Mouse (Mus musculus) heart, adult 2 months (tissue): Measurements from ENCODE around the gene Sulf2. TPM values are rescaled to one million over a fixed set of nuclear protein-coding genes. Genes with fewer than 3 reads are reported as not detected.
A peak's percentile ranks its signal among the peaks of the same experiment; 100 is the strongest.

Source experiments
- DNase-seq, 2 experiments: peaks; one replicate each; pipeline ENCODE4 v3.0.0; 2021
- H3K27ac ChIP-seq: fragments of 200-600 bp; 2 replicates; pipeline ENCODE4 v1.8.1; 2022
- H3K27me3 ChIP-seq: fragments of 200-500 bp; 2 replicates; pipeline ENCODE4 v1.6.1; 2012; ENCODE audit warnings: mild to moderate bottlenecking, low read length, inconsistent platforms, mixed read lengths; ENCODE audit not compliant: control insufficient read depth, insufficient read depth
- H3K36me3 ChIP-seq: fragments of 200-500 bp; 2 replicates; pipeline ENCODE4 v1.6.1; 2012; ENCODE audit warnings: low read length, inconsistent platforms; ENCODE audit not compliant: control insufficient read depth, insufficient read depth
- H3K4me1 ChIP-seq: fragments of 200-500 bp; 2 replicates; pipeline ENCODE4 v1.6.1; 2011; ENCODE audit warnings: low read length; ENCODE audit not compliant: control insufficient read depth, insufficient read depth
- H3K4me3 ChIP-seq: fragments of 200-600 bp; 2 replicates; pipeline ENCODE4 v1.8.1; 2022
- H3K79me2 ChIP-seq: fragments of 200-500 bp; replicated peaks from 2 replicates; pipeline ENCODE4 v1.6.1; 2012; ENCODE audit warnings: mild to moderate bottlenecking, inconsistent platforms, low read length, moderate library complexity, mixed read lengths; ENCODE audit not compliant: control insufficient read depth, insufficient read depth
- H3K9ac ChIP-seq: fragments of 200-500 bp; 2 replicates; pipeline ENCODE4 v1.6.1; 2012; ENCODE audit warnings: low read depth, mild to moderate bottlenecking, control low read depth, inconsistent platforms, low read length, mixed read lengths
- CTCF ChIP-seq: fragments of 200-600 bp; IDR thresholded peaks from 2 replicates; pipeline ENCODE4 v1.8.1; 2022; ENCODE audit warnings: antibody characterized with exemption, mild to moderate bottlenecking, moderate library complexity
- EP300 ChIP-seq: fragments of 200-500 bp; IDR thresholded peaks from 2 replicates; pipeline ENCODE4 v1.6.1; 2011; ENCODE audit warnings: low read depth, low read length, control low read depth; ENCODE audit not compliant: insufficient read depth
- POLR2A ChIP-seq: fragments of 200-500 bp; IDR thresholded peaks from 2 replicates; pipeline ENCODE4 v1.6.1; 2011; ENCODE audit warnings: mild to moderate bottlenecking, low read depth, low read length, control low read depth; ENCODE audit not compliant: insufficient read depth
- WGBS: fragments of 180-500 bp; shearing (Covaris S2); methylation state at CpG from one replicate; pipeline ENCODE4 v1.1.7; 2018; 5-methylcytosine and 5-hydroxymethylcytosine counted together
- intact Hi-C: fragments of 180-260 bp; cut with DNase I; formaldehyde crosslinking; loops from one replicate; pipeline ENCODE4 v1.15.1; 2025
- polyA plus RNA-seq: library from polyadenylated mRNA; depleted of rRNA; stranded (reverse); fragments of >200 nt; gene quantifications from 2 replicates; pipeline ENCODE4 v1.2.3, GENCODE M21; 2012
- total RNA-seq, 2 experiments: library from RNA; stranded (reverse); gene quantifications; 2 replicates each; pipeline ENCODE4 v1.2.3; 2021

Sulf2 gene
- total and polyA plus RNA-seq, 3 experiments = 38.5 to 51.0 (median 43.9) TPM

GRCm38 (mm10) chr2:166153891-166154711 is 1.4 kb downstream of the Sulf2 start:
- Histone ChIP-seq H3K36me3 (no peaks in the 10 kb centered on the region), H3K4me3 (peak overlapping the region; percentile 62), H3K79me2 (no peaks in the 10 kb centered on the region), H3K9ac (peak overlapping the region; percentile 90), H3K27ac (peak overlapping the region; percentile 78), H3K27me3 (no peaks in the 10 kb centered on the region), H3K4me1 (peaks cover 7% of the 10 kb centered on the region)
- DNase-seq = no peak
- intact Hi-C loops = loop anchor here (2.0 kb wide), 2 partner anchors 45 to 411 kb away; no protein-coding TSS in a partner anchor
- under 1% methylated on average over 51 of the region's 51 CpGs for WGBS
- no peak for TF ChIP-seq EP300
- no peak for TF ChIP-seq CTCF
- TF ChIP-seq POLR2A = no peak

GRCm38 (mm10) chr2:166153399-166153793 is 2.1 kb downstream of the Sulf2 start:
- 45% methylated on average over 3 of the region's 3 CpGs for WGBS
- no peak for DNase-seq
- H3K27ac ChIP-seq = peak overlapping the region; percentile 5
- no peak overlapping the region for H3K9ac ChIP-seq
- H3K36me3 ChIP-seq = no peaks in the 10 kb centered on the region
- H3K4me3 ChIP-seq = peak overlapping the region; percentile 62; the same call in 1 of the 2 replicates
- intact Hi-C loops = no loop called here
- TF ChIP-seq EP300 = no peak
- no peak for TF ChIP-seq CTCF
- TF ChIP-seq POLR2A = no peak
- H3K4me1 ChIP-seq = peaks cover 7% of the 10 kb centered on the region
- H3K27me3 ChIP-seq = no peaks in the 10 kb centered on the region
- no peaks in the 10 kb centered on the region for H3K79me2 ChIP-seq

- TF ChIP-seq POLR2A = no peak
- no peak for TF ChIP-seq EP300
- no peak for TF ChIP-seq CTCF
- Histone ChIP-seq H3K79me2 (no peaks in the 10 kb centered on the region), H3K4me3 (peak overlapping the region; percentile 62; the same call in 1 of the 2 replicates), H3K27ac (peak overlapping the region; percentile 5), H3K27me3 (no peaks in the 10 kb centered on the region), H3K4me1 (peaks cover 7% of the 10 kb centered on the region), H3K36me3 (no peaks in the 10 kb centered on the region), H3K9ac (no peak overlapping the region)
- 60% methylated on average over 11 of the region's 11 CpGs for WGBS
- DNase-seq = no peak
- intact Hi-C loops = no loop called here
Measured at GRCm38 (mm10) chr2:166152734-166153398, 2.6 kb downstream of the Sulf2 start.

GRCm38 (mm10) chr2:166151510-166152473 is 3.7 kb downstream of the Sulf2 start:
- TF ChIP-seq EP300 (no peak), CTCF (0 out of 2 replicates have a peak, but pooled peaks have one; percentile 13), POLR2A (no peak)
- DNase-seq = peak; percentile 85
- H3K79me2 ChIP-seq = no peaks in the 10 kb centered on the region
- WGBS = 51% methylated on average over 19 of the region's 19 CpGs
- H3K9ac ChIP-seq = no peak overlapping the region
- peaks cover 9% of the 10 kb centered on the region for H3K4me1 ChIP-seq
- intact Hi-C loops = no loop called here
- no peak overlapping the region for H3K4me3 ChIP-seq
- H3K27ac ChIP-seq = no peak overlapping the region
- H3K27me3 ChIP-seq = no peaks in the 10 kb centered on the region
- H3K36me3 ChIP-seq = no peaks in the 10 kb centered on the region

GRCm38 (mm10) chr2:166150584-166150983 is 4.9 kb downstream of the Sulf2 start:
- no peaks in the 10 kb centered on the region for H3K27me3 ChIP-seq
- peaks cover 9% of the 10 kb centered on the region for H3K4me1 ChIP-seq
- H3K79me2 ChIP-seq = no peaks in the 10 kb centered on the region
- H3K4me3 ChIP-seq = no peak overlapping the region
- no peak for TF ChIP-seq EP300
- TF ChIP-seq POLR2A = no peak
- no peak for TF ChIP-seq CTCF
- no peak overlapping the region for H3K27ac ChIP-seq
- intact Hi-C loops = no loop called here
- 93% methylated on average over 5 of the region's 5 CpGs for WGBS
- no peak overlapping the region for H3K9ac ChIP-seq
- no peak for DNase-seq
- H3K36me3 ChIP-seq = no peaks in the 10 kb centered on the region
